Mouse (Mus musculus) heart, adult 2 months (tissue): Measurements from ENCODE around the gene Krtap24-1.

Experiments
- CTCF ChIP-seq: fragments of 200-600 bp; IDR thresholded peaks from 2 replicates; pipeline ENCODE4 v1.8.1; 2022; ENCODE audit warnings: antibody characterized with exemption, mild to moderate bottlenecking, moderate library complexity
- EP300 ChIP-seq: fragments of 200-500 bp; IDR thresholded peaks from 2 replicates; pipeline ENCODE4 v1.6.1; 2011; ENCODE audit warnings: low read depth, low read length, control low read depth; ENCODE audit not compliant: insufficient read depth

DNA sequence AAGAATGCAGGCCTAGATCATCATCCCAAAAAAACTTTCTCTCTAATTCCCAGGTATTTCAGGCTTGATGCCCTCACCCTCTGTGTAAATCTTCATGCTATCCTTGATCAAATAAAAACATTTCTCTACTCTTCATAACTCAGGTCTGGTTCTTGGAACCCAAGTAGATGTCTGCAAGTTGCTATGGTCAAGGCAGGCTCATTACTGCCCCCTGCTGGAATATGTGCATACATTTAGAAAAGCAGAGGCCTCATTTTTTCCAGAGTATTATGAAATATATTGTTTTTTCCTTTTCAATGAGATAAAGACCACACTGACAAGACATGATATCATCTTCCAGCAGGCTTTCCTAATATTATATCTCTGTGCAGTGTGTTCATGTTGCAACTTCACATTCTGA lies 19.3 kb downstream of the Krtap24-1 start:
- TF ChIP-seq CTCF: peak; percentile 43
- no peak for TF ChIP-seq EP300
